Mouse (Mus musculus) bone marrow, adult 2 months (tissue): ENCODE measurements around the gene Hoxa10.

Experiments
- CTCF ChIP-seq: fragments of 200-500 bp; IDR thresholded peaks from 2 replicates; pipeline ENCODE4 v1.5.1; 2011; ENCODE audit warnings: low read length, control low read depth; ENCODE audit not compliant: control insufficient read depth, insufficient read depth
- POLR2A ChIP-seq: fragments of 200-500 bp; IDR thresholded peaks from 2 replicates; pipeline ENCODE4 v1.6.1; 2011; ENCODE audit warnings: low read depth, mild to moderate bottlenecking, control low read depth, low read length, borderline replicate concordance; ENCODE audit not compliant: control insufficient read depth

DNA sequence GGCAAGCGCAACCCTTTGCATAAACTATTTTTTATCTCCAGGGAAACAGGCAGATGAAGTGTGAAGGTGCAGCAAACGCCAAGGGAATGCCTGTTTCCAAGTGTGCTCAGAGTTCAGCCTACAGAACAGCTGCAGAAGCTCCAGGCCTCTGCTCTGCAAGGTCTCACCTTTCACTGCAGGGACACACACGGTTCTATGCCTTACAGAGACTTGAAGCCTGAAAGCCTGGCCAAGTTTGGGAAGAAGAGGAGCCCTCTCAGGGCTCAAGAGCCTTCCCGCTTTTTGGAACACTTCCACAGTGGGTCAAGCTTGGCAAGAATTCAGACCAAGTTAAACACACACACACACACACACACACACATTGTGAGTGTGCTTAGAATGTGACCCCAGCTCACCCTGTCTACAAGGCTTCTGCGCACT, 51.5 kb downstream of the Hoxa10 start:
- no peak for TF ChIP-seq CTCF
- no peak for TF ChIP-seq POLR2A
